Mouse (Mus musculus) frontal cortex, postnatal 14 days (tissue): ENCODE results near the gene Ankzf1.
A peak's percentile ranks its signal among the peaks of the same experiment; 100 is the strongest.

Experiments used
- DNase-seq, 2 experiments: peaks; one replicate each; pipeline ENCODE4 v3.0.0; 2022; ENCODE audit warnings: low spot score in 2 of 2

The Ankzf1 gene

GRCm38 (mm10) chr1:75191622-75192402 is at the start of gene Ankzf1, which contains the start of gene Atg9a:
Ankzf1 (plus strand) TSS chr1:75192151.
Atg9a (minus strand) TSS chr1:75192196.
- peak; percentile 93 to 97 for DNase-seq

GRCm38 (mm10) chr1:75142301-75143261 is 49.4 kb upstream of the Ankzf1 start, which contains the start of the genes Cnppd1 and Retreg2:
Cnppd1 (minus strand) TSS chr1:75142711.
Retreg2 (plus strand) TSS chr1:75142778.
- DNase-seq = peak; percentile 90 to 93

GRCm38 (mm10) chr1:75145589-75145988 is 46.4 kb upstream of the Ankzf1 start:
- no peak for DNase-seq

DNA sequence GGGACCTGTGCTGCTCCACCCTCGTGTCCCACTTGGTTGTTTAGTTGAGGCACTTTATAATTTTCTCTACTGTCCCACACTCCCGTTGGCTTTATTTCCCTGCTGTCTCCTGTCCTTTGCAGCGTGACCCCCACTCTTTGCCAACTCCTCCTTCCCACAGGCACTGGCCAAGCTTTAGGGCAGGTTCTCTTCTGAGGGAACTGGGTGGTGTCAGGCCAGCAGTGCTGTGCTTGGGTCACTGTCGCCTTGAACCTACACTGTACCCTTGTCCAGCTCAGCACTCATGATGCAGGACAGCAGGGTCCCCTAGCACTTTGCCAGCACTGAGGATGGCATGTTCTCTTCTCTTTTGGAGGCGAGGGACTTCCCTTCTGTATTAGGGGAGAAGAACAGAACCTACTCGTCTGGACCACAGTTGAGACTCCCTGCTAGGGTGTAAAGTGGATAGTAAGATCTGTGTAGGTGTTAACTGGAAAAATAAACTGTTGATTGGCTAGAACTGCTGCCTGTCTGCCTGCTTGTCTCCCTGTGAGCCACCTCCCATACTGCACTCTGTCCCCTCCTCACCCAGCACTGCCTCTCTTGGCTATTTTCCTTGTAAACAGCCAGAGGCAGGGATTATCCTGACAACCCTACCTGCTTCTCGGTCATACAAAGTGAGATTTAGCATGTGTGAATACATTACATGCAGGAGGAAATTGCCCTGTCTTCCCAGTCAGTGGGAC is 44.4 kb upstream of the Ankzf1 start:
- DNase-seq = no peak

DNA sequence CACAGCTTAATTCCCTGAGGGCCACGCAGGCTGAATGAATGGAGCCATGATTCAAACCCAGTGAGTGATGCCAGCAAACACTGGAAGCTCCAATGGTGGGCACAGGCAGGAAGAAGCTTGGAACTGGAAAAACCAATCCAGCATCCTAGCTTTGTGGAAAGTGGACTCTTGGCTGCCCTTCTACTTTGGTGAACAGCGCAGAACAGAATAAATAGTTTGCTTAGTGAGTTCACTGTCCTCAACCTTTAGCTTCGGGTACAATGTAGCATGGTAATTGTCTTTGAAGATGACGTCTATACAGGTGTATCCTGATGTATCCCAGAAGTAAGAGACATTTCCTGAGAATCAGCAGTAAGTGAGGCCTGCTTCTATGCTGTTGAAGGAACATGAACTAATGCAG is 43.2 kb upstream of the Ankzf1 start:
- no peak for DNase-seq

DNA sequence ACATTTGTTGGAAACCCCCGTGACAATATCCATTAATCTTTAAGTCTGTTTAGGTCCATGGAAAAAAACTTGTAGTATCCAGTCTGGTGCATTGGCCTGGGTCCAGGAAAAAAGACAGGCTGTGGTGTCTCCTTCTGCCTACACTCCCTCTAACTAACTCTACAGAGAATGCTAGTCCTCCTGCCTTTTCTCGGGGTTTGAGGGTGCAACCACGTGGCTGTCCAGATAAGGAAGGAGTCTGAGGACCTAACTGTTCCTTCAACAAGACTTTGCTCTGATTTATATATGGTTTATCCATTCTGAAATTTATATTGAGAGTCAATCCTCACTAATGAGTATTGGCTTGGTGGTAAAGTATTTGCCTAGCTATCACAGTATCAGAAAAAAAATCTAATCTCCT is 36.1 kb upstream of the Ankzf1 start:
- DNase-seq = no peak

- no peak for DNase-seq
Observed at GRCm38 (mm10) chr1:75158990-75159389, 33.0 kb upstream of the Ankzf1 start.

GRCm38 (mm10) chr1:75159540-75160255 is 32.3 kb upstream of the Ankzf1 start:
- no peak for DNase-seq

- no peak for DNase-seq
Observed at GRCm38 (mm10) chr1:75160256-75160617, 31.7 kb upstream of the Ankzf1 start.

DNA sequence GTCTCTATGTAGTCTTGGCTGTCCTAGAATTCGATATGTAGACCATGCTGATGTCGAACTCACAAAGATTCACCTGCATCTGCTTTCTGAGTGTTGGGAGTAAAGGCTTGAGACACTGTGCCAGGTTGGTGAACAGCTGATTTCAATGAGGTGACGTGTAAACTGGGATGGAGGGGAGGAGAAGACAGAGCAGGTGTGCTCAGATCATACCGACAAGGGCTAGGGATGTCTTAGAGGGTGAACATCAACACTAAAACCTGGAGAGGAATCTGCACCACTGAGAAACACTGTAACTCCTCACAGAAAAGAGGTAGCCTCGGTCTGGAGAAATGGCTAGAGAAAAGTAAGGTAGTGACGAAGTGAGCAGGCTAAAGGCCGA is 23.9 kb upstream of the Ankzf1 start:
- DNase-seq = no peak

DNA sequence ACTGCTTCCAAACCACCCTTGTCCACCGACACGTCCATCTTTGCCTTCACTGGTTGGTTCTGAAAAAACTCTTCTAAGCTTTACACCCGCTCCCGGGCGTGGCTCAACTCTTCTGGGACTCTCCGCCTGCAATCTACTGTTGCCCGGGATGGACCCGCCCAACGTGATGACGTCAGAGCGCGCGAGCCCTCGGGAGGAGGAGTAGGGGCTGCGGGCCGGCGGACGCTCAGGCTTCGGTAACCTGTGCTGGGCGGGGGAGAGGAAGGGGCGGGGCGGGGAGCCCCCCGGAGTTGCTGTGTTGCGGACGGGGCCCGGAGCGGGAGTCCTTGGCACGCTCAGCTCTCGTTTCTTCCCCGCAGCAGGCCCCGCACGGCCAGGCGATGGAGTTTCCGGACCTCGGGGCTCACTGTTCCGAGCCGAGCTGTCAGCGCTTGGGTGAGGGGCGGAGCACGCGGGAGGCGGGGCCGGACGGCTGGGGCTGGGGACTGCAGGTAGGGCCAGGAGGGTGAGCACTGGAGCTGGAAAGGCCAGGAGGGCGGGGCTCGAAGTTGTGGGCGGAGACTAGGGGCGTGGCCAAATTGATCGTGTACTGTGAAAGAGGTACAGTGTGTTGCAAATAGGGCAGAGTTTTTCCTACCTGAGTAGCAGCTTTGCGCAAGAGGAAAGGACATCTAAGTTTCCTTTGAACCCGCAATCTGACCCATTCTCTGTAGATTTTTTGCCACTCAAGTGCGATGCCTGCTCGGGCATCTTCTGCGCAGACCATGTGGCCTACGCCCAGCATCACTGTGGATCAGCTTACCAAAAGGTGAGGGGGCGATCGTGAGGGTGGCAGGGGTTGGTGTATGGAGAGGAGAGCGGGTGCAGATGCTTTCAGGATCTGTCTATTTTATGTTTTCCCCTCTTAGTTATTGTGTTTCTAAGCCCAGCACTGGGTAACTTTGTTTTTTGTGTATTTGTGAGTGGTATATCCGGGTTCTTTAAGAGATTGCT is 23.2 kb upstream of the Ankzf1 start, which contains the start of gene Zfand2b:
TSS of gene Zfand2b (plus strand) at position 175 of the 993 bp plus-strand sequence.
- DNase-seq = peak; percentile 87 to 93

- peak; percentile 38 to 45 for DNase-seq
Observed at GRCm38 (mm10) chr1:75179334-75180104, 12.4 kb upstream of the Ankzf1 start.

- peak; percentile 91 to 93 for DNase-seq
Observed at GRCm38 (mm10) chr1:75180105-75180590, 11.8 kb upstream of the Ankzf1 start, which contains the start of gene Abcb6. Abcb6 (minus strand) TSS chr1:75180392.

DNA sequence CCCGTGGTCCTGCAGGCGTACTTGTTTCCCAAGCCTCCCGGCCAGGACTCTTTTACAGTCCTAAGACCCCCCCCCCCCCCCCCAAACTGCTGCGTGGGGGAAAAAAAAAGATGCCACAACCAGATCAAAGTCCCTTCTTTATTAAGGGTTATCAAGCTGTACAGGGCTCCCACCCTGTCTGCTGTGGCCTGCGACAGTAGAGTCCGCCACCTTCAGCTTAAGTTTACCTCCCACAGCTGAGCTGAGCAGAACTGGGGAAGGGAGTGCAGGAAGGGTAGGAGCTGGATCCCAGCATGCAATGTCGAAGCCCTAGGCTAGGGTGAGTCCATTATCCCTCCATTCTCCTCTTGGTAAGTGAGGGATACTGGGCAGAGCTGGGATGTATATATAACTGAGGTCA is 11.2 kb upstream of the Ankzf1 start:
- DNase-seq = no peak

- no peak for DNase-seq
Observed at GRCm38 (mm10) chr1:75181377-75181870, 10.5 kb upstream of the Ankzf1 start.

GRCm38 (mm10) chr1:75182160-75182559 is 9.8 kb upstream of the Ankzf1 start:
- DNase-seq = no peak

GRCm38 (mm10) chr1:75185495-75185894 is 6.5 kb upstream of the Ankzf1 start:
- no peak for DNase-seq

GRCm38 (mm10) chr1:75187126-75187525 is 4.8 kb upstream of the Ankzf1 start:
- no peak for DNase-seq
